Mouse (Mus musculus) testis, adult 2 months (tissue): ENCODE data around the gene Lef1.

Experiments used
- CTCF ChIP-seq: fragments of 200-500 bp; IDR thresholded peaks from 2 replicates; pipeline ENCODE4 v1.5.1; 2012; ENCODE audit warnings: low read depth, mild to moderate bottlenecking, inconsistent platforms, low read length, moderate library complexity; ENCODE audit not compliant: control insufficient read depth, insufficient read depth, insufficient replicate concordance
- POLR2A ChIP-seq: fragments of 200-500 bp; IDR thresholded peaks from 2 replicates; pipeline ENCODE4 v1.6.1; 2012; ENCODE audit warnings: low read depth, mild to moderate bottlenecking, inconsistent platforms, low read length, moderate library complexity; ENCODE audit not compliant: control insufficient read depth

- TF ChIP-seq POLR2A (no peak), CTCF (no peak)
These were observed 29.2 kb downstream of the Lef1 start for GRCm38 (mm10) chr3:131139345-131140090.
